Mouse (Mus musculus) limb, embryonic 11.5 days (tissue): Measurements from ENCODE around the gene Kcnh1. TPM values are rescaled to one million over a fixed set of nuclear protein-coding genes. Genes with fewer than 3 reads are reported as not detected.

Experiments
- ATAC-seq: fragments of 200-750 bp; cut with Nextera tagmentation; 2 replicates; pipeline ENCODE4 v1.8.0; 2017; ENCODE audit warnings: low read depth; ENCODE audit not compliant: insufficient number of reproducible peaks, low FRiP score, low TSS enrichment
- DNase-seq: peaks from one replicate; pipeline ENCODE4 v3.0.0-alpha.2; 2015; ENCODE audit warnings: low spot score
- H3K27ac ChIP-seq: fragments of 300-500 bp; sonication (generic); replicated peaks from 2 replicates; pipeline ENCODE4 v1.5.1; 2014; ENCODE audit warnings: low read depth, mild to moderate bottlenecking, low read length
- H3K27me3 ChIP-seq: fragments of 300-500 bp; sonication (generic); 2 replicates; pipeline ENCODE4 v1.6.1; 2014; ENCODE audit warnings: mild to moderate bottlenecking, low read length, mixed read lengths; ENCODE audit not compliant: control insufficient read depth, insufficient read depth
- H3K36me3 ChIP-seq: fragments of 300-500 bp; sonication (generic); 2 replicates; pipeline ENCODE4 v1.6.1; 2014; ENCODE audit warnings: mild to moderate bottlenecking, low read length, moderate library complexity, mixed read lengths; ENCODE audit not compliant: control insufficient read depth, insufficient read depth
- H3K4me1 ChIP-seq: fragments of 300-500 bp; sonication (generic); 2 replicates; pipeline ENCODE4 v1.6.1; 2014; ENCODE audit warnings: low read length, mixed read lengths; ENCODE audit not compliant: control insufficient read depth, insufficient read depth
- H3K4me2 ChIP-seq: fragments of 300-500 bp; sonication (generic); 2 replicates; pipeline ENCODE4 v1.6.1; 2014; ENCODE audit warnings: low read depth, mild to moderate bottlenecking, moderate library complexity; ENCODE audit not compliant: severe bottlenecking
- H3K4me3 ChIP-seq: fragments of 300-500 bp; sonication (generic); 2 replicates; pipeline ENCODE4 v1.5.1; 2014; ENCODE audit warnings: low read depth, low read length
- H3K9ac ChIP-seq: fragments of 300-500 bp; sonication (generic); 2 replicates; pipeline ENCODE4 v1.6.1; 2014; ENCODE audit warnings: mild to moderate bottlenecking, low read length
- H3K9me3 ChIP-seq: fragments of 300-500 bp; sonication (generic); 2 replicates; pipeline ENCODE4 v1.6.1; 2016; ENCODE audit warnings: low read length; ENCODE audit not compliant: control insufficient read depth
- WGBS: fragments of 180-500 bp; shearing (Covaris S2); extraction: QIAGEN DNeasy Blood & Tissue Kit; methylation state at CpG from one replicate; pipeline ENCODE4 v1.1.7; 2014; 5-methylcytosine and 5-hydroxymethylcytosine counted together
- polyA plus RNA-seq: library from polyadenylated mRNA; unstranded; fragments of >200 nt; fragmentation: Nextera tagmentation; extraction: Ambion mirVana; gene quantifications from 2 replicates; pipeline ENCODE4 v1.2.1, GENCODE M21; 2014

Kcnh1 gene
- polyA plus RNA-seq, 1 experiment from 2014 or later = 0.03 TPM

GRCm38 (mm10) chr1:192313571-192313972, 123.0 kb downstream of the Kcnh1 start:
- H3K27ac ChIP-seq = no peak overlapping the region
- whole genome bisulfite sequencing = 68% methylated on average over 7 of the region's 7 CpGs

DNA sequence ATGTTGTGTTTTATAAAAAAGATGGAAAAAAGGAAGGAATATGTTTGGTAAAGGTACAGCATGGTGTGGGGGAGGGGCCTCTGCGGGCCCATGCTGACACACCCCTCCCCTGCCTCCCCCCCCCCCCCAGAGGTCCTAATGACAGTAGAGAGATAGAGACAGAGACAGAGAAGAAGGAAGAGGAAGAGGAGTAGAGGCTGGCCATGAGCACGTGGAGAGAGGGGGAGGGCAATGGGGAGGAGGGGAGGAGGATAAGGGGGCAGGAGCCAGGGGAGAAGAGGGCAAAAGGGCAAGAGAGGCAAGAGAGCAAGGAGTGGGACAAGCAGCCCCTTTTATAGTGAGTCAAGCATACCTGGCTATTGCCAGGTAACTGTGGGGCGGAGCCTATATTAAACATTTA, 123.5 kb downstream of the Kcnh1 start:
- DNase-seq (no peak), ATAC-seq (no peak)
- H3K4me2 ChIP-seq = no peak overlapping the region
- no peaks in the 10 kb centered on the region for H3K4me1 ChIP-seq
- H3K9ac ChIP-seq = no peak overlapping the region
- H3K27me3 ChIP-seq = no peaks in the 10 kb centered on the region
- H3K36me3 ChIP-seq = no peaks in the 10 kb centered on the region
- no peak overlapping the region for H3K4me3 ChIP-seq
- H3K9me3 ChIP-seq = no peaks in the 10 kb centered on the region
- WGBS = 69% methylated on average over 3 of the region's 3 CpGs
- no peak overlapping the region for H3K27ac ChIP-seq

More at GRCm38 (mm10) chr1:192313571-192313972, 123.0 kb downstream of the Kcnh1 start:
- no peaks in the 10 kb centered on the region for H3K27me3 ChIP-seq
- H3K36me3 ChIP-seq = no peaks in the 10 kb centered on the region
- DNase-seq = no peak
- no peak overlapping the region for H3K4me3 ChIP-seq
- no peak overlapping the region for H3K4me2 ChIP-seq
- no peaks in the 10 kb centered on the region for H3K4me1 ChIP-seq
- no peak for ATAC-seq
- H3K9ac ChIP-seq = no peak overlapping the region
- H3K9me3 ChIP-seq = no peaks in the 10 kb centered on the region

DNA sequence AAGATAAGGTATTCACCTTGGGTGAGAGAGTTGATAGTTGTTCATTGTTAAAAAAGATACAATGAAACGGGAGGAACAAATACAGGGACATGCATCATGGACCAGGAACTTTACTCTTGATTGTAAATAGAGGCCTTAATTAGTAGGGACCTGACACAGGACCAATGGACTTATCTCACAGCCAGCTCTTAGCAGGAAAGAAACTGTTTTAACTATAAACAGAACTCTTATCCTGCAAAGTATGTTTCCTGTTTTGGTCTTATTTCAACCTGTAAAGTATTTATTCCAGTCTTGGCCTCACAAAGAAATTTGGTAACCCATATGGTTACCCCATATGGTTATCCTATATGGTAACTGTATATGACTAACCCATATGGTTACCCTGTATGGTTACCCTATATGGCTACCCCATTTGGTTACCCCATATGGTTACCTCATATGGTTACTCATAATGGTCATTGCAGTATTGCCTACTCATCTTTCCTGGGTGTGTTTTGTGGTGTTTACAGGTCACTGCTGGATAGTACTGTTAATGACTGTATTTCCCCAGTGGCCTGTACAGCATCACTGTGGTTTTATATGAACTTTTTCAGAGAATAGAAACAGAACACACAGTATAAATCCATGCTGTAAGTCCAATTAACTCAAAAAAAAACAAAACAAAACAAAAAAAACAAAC, 125.0 kb downstream of the Kcnh1 start:
- no peak overlapping the region for H3K4me3 ChIP-seq
- 53% methylated on average over 1 of the region's 1 CpGs for WGBS
- H3K27ac ChIP-seq = no peak overlapping the region
- H3K36me3 ChIP-seq = no peaks in the 10 kb centered on the region
- H3K9ac ChIP-seq = no peak overlapping the region
- no peaks in the 10 kb centered on the region for H3K9me3 ChIP-seq
- no peak overlapping the region for H3K4me2 ChIP-seq
- H3K4me1 ChIP-seq = no peaks in the 10 kb centered on the region
- H3K27me3 ChIP-seq = no peaks in the 10 kb centered on the region
- no peak for DNase-seq
- ATAC-seq = no peak

GRCm38 (mm10) chr1:192324223-192324622, 133.6 kb downstream of the Kcnh1 start:
- no peaks in the 10 kb centered on the region for H3K36me3 ChIP-seq
- H3K9me3 ChIP-seq = no peaks in the 10 kb centered on the region
- no peak for ATAC-seq
- no peaks in the 10 kb centered on the region for H3K27me3 ChIP-seq
- H3K27ac ChIP-seq = no peak overlapping the region
- no peak overlapping the region for H3K4me3 ChIP-seq
- DNase-seq = no peak
- WGBS = 69% methylated on average over 3 of the region's 3 CpGs
- H3K9ac ChIP-seq = no peak overlapping the region
- no peak overlapping the region for H3K4me2 ChIP-seq
- no peaks in the 10 kb centered on the region for H3K4me1 ChIP-seq

- Histone ChIP-seq H3K27ac (no peak overlapping the region), H3K9ac (no peak overlapping the region), H3K9me3 (no peaks in the 10 kb centered on the region), H3K4me3 (no peak overlapping the region), H3K27me3 (no peaks in the 10 kb centered on the region), H3K4me2 (no peak overlapping the region), H3K36me3 (no peaks in the 10 kb centered on the region), H3K4me1 (no peaks in the 10 kb centered on the region)
- 86% methylated on average over 8 of the region's 8 CpGs for WGBS
- ATAC-seq = no peak
- DNase-seq = no peak
Measured at GRCm38 (mm10) chr1:192327052-192327451, 136.5 kb downstream of the Kcnh1 start.

GRCm38 (mm10) chr1:192331207-192331606, 140.6 kb downstream of the Kcnh1 start:
- H3K9me3 ChIP-seq = no peaks in the 10 kb centered on the region
- ATAC-seq (no peak), DNase-seq (no peak)
- no peak overlapping the region for H3K9ac ChIP-seq
- H3K4me2 ChIP-seq = no peak overlapping the region
- no peak overlapping the region for H3K27ac ChIP-seq
- no peak overlapping the region for H3K4me3 ChIP-seq
- no peaks in the 10 kb centered on the region for H3K4me1 ChIP-seq
- WGBS = 83% methylated on average over 6 of the region's 6 CpGs
- no peaks in the 10 kb centered on the region for H3K27me3 ChIP-seq
- no peaks in the 10 kb centered on the region for H3K36me3 ChIP-seq

GRCm38 (mm10) chr1:192336029-192336428, 145.5 kb downstream of the Kcnh1 start:
- WGBS = 94% methylated on average over 5 of the region's 5 CpGs

DNA sequence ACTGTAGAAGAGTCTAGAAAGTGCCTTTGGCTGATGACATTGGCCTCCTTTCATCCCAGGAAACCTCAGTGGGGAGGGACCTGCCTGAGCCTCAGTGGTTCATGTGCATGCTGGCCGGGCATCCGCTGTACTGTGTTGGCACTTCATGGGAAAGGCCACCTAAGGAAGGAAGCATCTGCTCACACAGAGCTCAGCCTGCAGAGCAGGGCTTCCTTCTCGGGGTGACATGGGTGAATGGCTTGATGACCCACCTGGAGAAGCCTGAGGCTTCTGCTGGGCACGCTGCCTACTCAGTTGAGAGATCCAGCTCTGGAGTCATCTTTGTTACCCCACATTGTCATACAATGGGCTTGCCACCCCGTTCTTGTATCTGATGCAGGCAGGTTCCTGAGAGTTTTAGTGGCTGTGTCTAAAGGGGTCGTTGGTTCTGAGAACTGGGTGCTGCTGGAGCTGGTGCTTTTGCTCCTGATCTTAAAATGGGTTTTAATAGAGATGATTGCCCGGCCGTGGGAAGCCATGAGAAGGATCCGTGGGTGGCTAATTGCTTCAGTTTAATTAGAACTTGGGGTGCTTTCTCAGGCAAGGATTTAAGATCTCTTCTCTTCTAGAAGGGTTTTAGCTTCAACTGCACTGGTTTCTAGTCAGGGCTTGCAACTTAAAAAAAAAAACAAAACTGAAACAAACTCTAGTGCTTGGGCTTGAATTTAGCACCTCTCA, 148.9 kb downstream of the Kcnh1 start:
- Histone ChIP-seq H3K4me3 (no peak overlapping the region), H3K9ac (no peak overlapping the region), H3K36me3 (no peaks in the 10 kb centered on the region), H3K9me3 (no peaks in the 10 kb centered on the region; the same call in 1 of the 2 replicates), H3K4me1 (no peaks in the 10 kb centered on the region), H3K4me2 (no peak overlapping the region), H3K27me3 (no peaks in the 10 kb centered on the region), H3K27ac (no peak overlapping the region)
- no peak for ATAC-seq
- no peak for DNase-seq
- 72% methylated on average over 9 of the region's 9 CpGs for whole genome bisulfite sequencing

More at GRCm38 (mm10) chr1:192336029-192336428, 145.5 kb downstream of the Kcnh1 start:
- Histone ChIP-seq H3K27ac (no peak overlapping the region), H3K9me3 (no peaks in the 10 kb centered on the region; the same call in 1 of the 2 replicates), H3K4me2 (no peak overlapping the region), H3K27me3 (no peaks in the 10 kb centered on the region), H3K9ac (no peak overlapping the region), H3K4me1 (no peaks in the 10 kb centered on the region), H3K4me3 (no peak overlapping the region), H3K36me3 (no peaks in the 10 kb centered on the region)
- no peak for ATAC-seq
- DNase-seq = no peak
